Mouse (Mus musculus): Measurements from ENCODE around the gene D5Ertd579e.
A peak's percentile ranks its signal among the peaks of the same experiment; 100 is the strongest.
"Not testable (repeated sequence)": the region's sequence is repeated elsewhere in the genome, so short reads cannot be mapped to it uniquely, and the experiment has no call there.

Gene D5Ertd579e

GRCm38 (mm10) chr5:36679918-36680598, 15.8 kb downstream of the D5Ertd579e start:
- DNase-seq, result no peak

GRCm38 (mm10) chr5:36678799-36679198, 17.0 kb downstream of the D5Ertd579e start:
- no peak for DNase-seq

GRCm38 (mm10) chr5:36677907-36678306, 17.9 kb downstream of the D5Ertd579e start:
- DNase-seq, result no peak

- DNase-seq, result no peak
Observed at GRCm38 (mm10) chr5:36675466-36675865, 20.4 kb downstream of the D5Ertd579e start.

- no peak for DNase-seq
Observed at GRCm38 (mm10) chr5:36674658-36675433, 21.0 kb downstream of the D5Ertd579e start.

GRCm38 (mm10) chr5:36669021-36670008, 26.5 kb downstream of the D5Ertd579e start:
- DNase-seq, result no peak

GRCm38 (mm10) chr5:36668572-36668971, 27.3 kb downstream of the D5Ertd579e start:
- DNase-seq, result no peak

GRCm38 (mm10) chr5:36667986-36668385, 27.8 kb downstream of the D5Ertd579e start:
- DNase-seq, result not testable (repeated sequence)

GRCm38 (mm10) chr5:36667165-36667564, 28.7 kb downstream of the D5Ertd579e start:
- DNase-seq, result no peak

- not testable (repeated sequence) for DNase-seq
Observed at GRCm38 (mm10) chr5:36666699-36667098, 29.1 kb downstream of the D5Ertd579e start.

GRCm38 (mm10) chr5:36663329-36663728, 32.5 kb downstream of the D5Ertd579e start:
- no peak for DNase-seq

GRCm38 (mm10) chr5:36660977-36661760, 34.7 kb downstream of the D5Ertd579e start:
- not testable (repeated sequence) for DNase-seq

GRCm38 (mm10) chr5:36625612-36626011, 70.2 kb downstream of the D5Ertd579e start:
- no peak for DNase-seq

GRCm38 (mm10) chr5:36623670-36624069, 72.2 kb downstream of the D5Ertd579e start:
- no peak for DNase-seq

GRCm38 (mm10) chr5:36621058-36621449, 74.8 kb downstream of the D5Ertd579e start:
- DNase-seq, result no peak

- DNase-seq, result peak in 1 of 2 experiments; percentile 16
Observed at GRCm38 (mm10) chr5:36620409-36621057, 75.3 kb downstream of the D5Ertd579e start.

GRCm38 (mm10) chr5:36618890-36619289, 76.9 kb downstream of the D5Ertd579e start:
- DNase-seq, result no peak

GRCm38 (mm10) chr5:36618356-36618755, 77.5 kb downstream of the D5Ertd579e start:
- no peak for DNase-seq

GRCm38 (mm10) chr5:36614124-36614523, 81.7 kb downstream of the D5Ertd579e start:
- DNase-seq, result no peak

GRCm38 (mm10) chr5:36608939-36609499, 86.8 kb downstream of the D5Ertd579e start:
- DNase-seq, result peak in 1 of 2 experiments; percentile 18

- peak; percentile 20 to 23 for DNase-seq
Observed at GRCm38 (mm10) chr5:36603031-36603430, 92.8 kb downstream of the D5Ertd579e start.

Data from lung, adult 18-20 months (tissue).